Mouse (Mus musculus): ENCODE results near the gene Gm17545. TPM values are rescaled to one million over a fixed set of nuclear protein-coding genes. Genes with fewer than 3 reads are reported as not detected.

Gene Gm17545
- polyA plus RNA-seq, 1 experiment from 2014 or later, result not detected

- H3K9me3 ChIP-seq (replicated peaks), result no peaks in the 10 kb centered on the region
- no peak overlapping the region for H3K4me3 ChIP-seq
- no peaks in the 10 kb centered on the region for H3K27me3 ChIP-seq (ENCODE audit: low read depth, poor library complexity, severe bottlenecking)
- WGBS, result 95% methylated on average over 6 of the region's 6 CpGs
- peaks cover 85% of the 10 kb centered on the region for H3K36me3 ChIP-seq
- no peaks in the 10 kb centered on the region for H3K4me1 ChIP-seq
- no peak overlapping the region for H3K27ac ChIP-seq (replicated peaks)
- DNase-seq (ENCODE audit: low spot score), result no peak
These were observed 4.9 kb upstream of the Gm17545 start for GRCm38 (mm10) chr9:22449209-22449608.

DNA sequence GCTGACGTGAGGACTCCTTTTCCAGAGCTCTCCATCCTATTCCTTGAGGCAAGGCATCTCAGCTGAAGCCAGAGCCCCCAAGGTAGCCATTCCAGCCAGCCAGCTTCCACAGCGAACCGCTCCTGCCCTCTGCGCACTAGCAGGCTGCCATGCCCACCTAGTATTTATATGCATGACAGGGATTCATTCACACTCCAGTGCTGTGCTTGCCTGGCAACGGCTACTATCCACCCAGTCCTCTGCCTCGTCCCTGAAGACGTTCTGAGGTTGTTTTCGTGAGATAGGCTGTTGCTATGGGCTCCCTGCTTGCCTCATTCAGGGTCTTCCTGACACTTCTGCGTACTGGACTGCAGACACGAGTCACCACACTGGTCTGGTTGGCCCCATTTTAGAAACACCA is 1.4 kb upstream of the Gm17545 start:
- Histone ChIP-seq H3K36me3 (peaks cover 98% of the 10 kb centered on the region), H3K27me3 (ENCODE audit: low read depth, poor library complexity, severe bottlenecking) (no peaks in the 10 kb centered on the region), H3K9me3 (replicated peaks) (no peaks in the 10 kb centered on the region), H3K27ac (replicated peaks) (no peak overlapping the region), H3K4me3 (no peak overlapping the region), H3K4me1 (no peaks in the 10 kb centered on the region)
- no peak for DNase-seq (ENCODE audit: low spot score)
- WGBS, result 91% methylated on average over 10 of the region's 10 CpGs

- Histone ChIP-seq H3K9me3 (replicated peaks) (no peaks in the 10 kb centered on the region), H3K4me3 (no peak overlapping the region), H3K27ac (replicated peaks) (no peak overlapping the region), H3K36me3 (peaks cover 94% of the 10 kb centered on the region), H3K27me3 (ENCODE audit: low read depth, poor library complexity, severe bottlenecking) (no peaks in the 10 kb centered on the region), H3K4me1 (no peaks in the 10 kb centered on the region)
- WGBS, result 96% methylated on average over 10 of the region's 10 CpGs
- DNase-seq (ENCODE audit: low spot score), result no peak
These were observed 577 bp upstream of the Gm17545 start for GRCm38 (mm10) chr9:22453501-22453924.

DNA sequence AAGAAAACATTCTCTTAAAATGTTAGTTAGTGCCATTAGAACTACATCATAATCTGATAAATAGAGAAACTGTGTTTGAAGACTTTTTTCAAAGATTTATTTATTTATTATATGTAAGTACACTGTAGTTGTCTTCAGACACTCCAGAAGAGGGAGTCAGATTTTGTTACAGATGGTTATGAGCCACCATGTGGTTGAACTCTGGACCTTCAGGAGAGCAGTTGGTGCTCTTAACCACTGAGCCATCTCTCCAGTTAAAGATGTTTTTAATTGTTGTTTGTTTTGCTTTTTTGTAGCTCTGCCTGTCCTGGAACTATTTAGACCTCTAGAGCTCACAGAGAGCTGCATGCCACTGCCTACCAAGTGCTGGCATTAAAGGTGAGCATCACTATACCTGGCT is 951 bp downstream of the Gm17545 start:
- Histone ChIP-seq H3K4me3 (no peak overlapping the region), H3K27me3 (ENCODE audit: low read depth, poor library complexity, severe bottlenecking) (no peaks in the 10 kb centered on the region), H3K9me3 (replicated peaks) (no peaks in the 10 kb centered on the region), H3K36me3 (peaks cover 78% of the 10 kb centered on the region), H3K27ac (replicated peaks) (no peak overlapping the region), H3K4me1 (no peaks in the 10 kb centered on the region)
- no peak for DNase-seq (ENCODE audit: low spot score)

GRCm38 (mm10) chr9:22457142-22457835 is 3.2 kb downstream of the Gm17545 start:
- Histone ChIP-seq H3K36me3 (peaks cover 68% of the 10 kb centered on the region), H3K27me3 (ENCODE audit: low read depth, poor library complexity, severe bottlenecking) (no peaks in the 10 kb centered on the region), H3K4me1 (no peaks in the 10 kb centered on the region), H3K9me3 (replicated peaks) (no peaks in the 10 kb centered on the region), H3K27ac (replicated peaks) (no peak overlapping the region), H3K4me3 (no peak overlapping the region)
- no peak for DNase-seq (ENCODE audit: low spot score)
- 90% methylated on average over 11 of the region's 11 CpGs for WGBS

- no peaks in the 10 kb centered on the region for H3K9me3 ChIP-seq (replicated peaks)
- 94% methylated on average over 3 of the region's 3 CpGs for WGBS
- H3K27ac ChIP-seq (replicated peaks), result no peak overlapping the region
- H3K27me3 ChIP-seq (ENCODE audit: low read depth, poor library complexity, severe bottlenecking), result no peaks in the 10 kb centered on the region
- no peak for DNase-seq (ENCODE audit: low spot score)
- peaks cover 44% of the 10 kb centered on the region for H3K36me3 ChIP-seq
- H3K4me3 ChIP-seq, result no peak overlapping the region
- 0 out of 2 replicates have a peak, but pooled peaks cover under 1% of the 10 kb centered on the region for H3K4me1 ChIP-seq
These were observed 7.9 kb downstream of the Gm17545 start for GRCm38 (mm10) chr9:22461946-22462345.

- Histone ChIP-seq H3K27me3 (ENCODE audit: low read depth, poor library complexity, severe bottlenecking) (no peaks in the 10 kb centered on the region), H3K27ac (replicated peaks) (no peak overlapping the region), H3K9me3 (replicated peaks) (no peaks in the 10 kb centered on the region), H3K4me1 (peaks cover 10% of the 10 kb centered on the region), H3K36me3 (peaks cover 28% of the 10 kb centered on the region), H3K4me3 (no peak overlapping the region)
- DNase-seq (ENCODE audit: low spot score), result no peak
- WGBS, result 98% methylated on average over 5 of the region's 5 CpGs
These were observed 12.1 kb downstream of the Gm17545 start for GRCm38 (mm10) chr9:22466212-22466611.

- Histone ChIP-seq H3K9me3 (replicated peaks) (no peaks in the 10 kb centered on the region), H3K36me3 (peaks cover 22% of the 10 kb centered on the region), H3K27ac (replicated peaks) (peak overlapping the region; percentile 92), H3K4me3 (peak overlapping the region; percentile 82), H3K4me1 (peaks cover 10% of the 10 kb centered on the region), H3K27me3 (ENCODE audit: low read depth, poor library complexity, severe bottlenecking) (no peaks in the 10 kb centered on the region)
- DNase-seq (ENCODE audit: low spot score), result peak; percentile 68
- WGBS, result under 1% methylated on average over 71 of the region's 73 CpGs
These were observed 13.5 kb downstream of the Gm17545 start for GRCm38 (mm10) chr9:22467371-22468169.

DNA sequence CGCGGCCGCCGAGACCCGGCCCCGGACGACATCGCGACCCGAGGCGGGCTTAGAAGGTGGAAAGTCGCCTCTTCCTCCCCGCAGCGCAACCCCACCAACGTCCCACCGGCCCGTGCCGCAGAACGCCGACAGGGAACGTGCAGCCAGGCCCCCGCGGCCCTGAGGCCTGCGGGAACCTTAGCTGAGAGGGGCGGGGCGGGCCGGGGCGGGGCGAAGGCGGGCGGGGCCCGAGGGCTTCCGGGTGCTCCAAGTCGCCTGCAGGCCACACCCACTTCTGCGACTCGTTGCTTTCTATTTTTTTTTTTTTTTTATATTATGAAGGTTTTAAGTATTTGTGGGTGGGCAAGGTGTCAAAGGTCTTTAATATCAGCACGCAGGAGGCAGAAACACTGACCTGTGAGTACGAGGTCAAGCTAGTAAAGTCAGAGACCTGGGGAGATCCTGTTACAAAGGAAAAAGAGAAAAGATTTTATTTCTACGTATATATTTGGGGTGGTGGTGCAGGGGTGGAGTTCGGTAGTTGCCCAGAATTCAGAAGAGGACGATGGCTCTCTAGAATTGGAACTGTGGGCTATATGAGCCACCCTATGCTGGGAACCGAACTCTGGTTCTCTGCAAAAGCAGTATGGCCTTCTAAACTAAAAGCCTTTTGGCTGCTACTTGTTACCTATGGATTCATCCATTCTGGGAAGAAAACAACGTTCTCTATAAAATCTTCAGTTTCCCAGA is 14.2 kb downstream of the Gm17545 start:
- Histone ChIP-seq H3K27ac (replicated peaks) (peak overlapping the region; percentile 92), H3K36me3 (peaks cover 22% of the 10 kb centered on the region), H3K4me1 (peaks cover 10% of the 10 kb centered on the region), H3K9me3 (replicated peaks) (no peaks in the 10 kb centered on the region), H3K4me3 (peak overlapping the region; percentile 82), H3K27me3 (ENCODE audit: low read depth, poor library complexity, severe bottlenecking) (no peaks in the 10 kb centered on the region)
- 3% methylated on average over 43 of the region's 43 CpGs for WGBS
- peak; percentile 86 for DNase-seq (ENCODE audit: low spot score)

DNA sequence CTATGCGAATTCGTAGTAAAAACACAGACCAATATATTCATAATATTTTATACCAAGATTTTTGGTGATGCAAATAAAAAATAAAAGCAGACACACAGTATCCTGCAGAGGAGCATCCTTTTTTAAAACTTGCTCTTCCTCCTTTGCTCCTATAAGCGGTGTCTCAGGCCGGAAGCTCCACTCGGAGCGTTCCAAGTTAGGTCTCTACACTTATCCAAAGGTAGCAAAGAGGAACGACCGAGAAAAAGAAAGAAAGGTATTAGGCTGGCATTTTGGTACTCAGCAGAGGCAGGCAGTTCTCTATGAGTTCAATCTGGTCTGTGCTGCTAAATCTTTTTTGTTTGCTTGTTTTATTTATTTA is 14.8 kb downstream of the Gm17545 start:
- H3K9me3 ChIP-seq (replicated peaks), result no peaks in the 10 kb centered on the region
- DNase-seq (ENCODE audit: low spot score), result no peak
- H3K36me3 ChIP-seq, result peaks cover 21% of the 10 kb centered on the region
- WGBS, result 75% methylated on average over 8 of the region's 8 CpGs
- peaks cover 10% of the 10 kb centered on the region for H3K4me1 ChIP-seq
- no peak overlapping the region for H3K27ac ChIP-seq (replicated peaks)
- H3K27me3 ChIP-seq (ENCODE audit: low read depth, poor library complexity, severe bottlenecking), result no peaks in the 10 kb centered on the region
- no peak overlapping the region for H3K4me3 ChIP-seq

- H3K4me3 ChIP-seq, result peak within 1 kb of the TSS; percentile 82
- WGBS, result 86% methylated on average over 3 of the region's 3 CpGs
- peak within 1 kb of the TSS; percentile 92 for H3K27ac ChIP-seq (replicated peaks)
- peaks cover 15% of the 10 kb centered on the region for H3K36me3 ChIP-seq
- no peaks in the 10 kb centered on the region for H3K9me3 ChIP-seq (replicated peaks)
- no peak for DNase-seq (ENCODE audit: low spot score)
- no peaks in the 10 kb centered on the region for H3K27me3 ChIP-seq (ENCODE audit: low read depth, poor library complexity, severe bottlenecking)
- peaks cover 10% of the 10 kb centered on the region for H3K4me1 ChIP-seq
These were observed 15.6 kb downstream of the Gm17545 start, which contains the start of gene Rp9 for GRCm38 (mm10) chr9:22469643-22470042. Rp9 (minus strand) TSS chr9:22469743.

GRCm38 (mm10) chr9:22475424-22475868 is 21.4 kb downstream of the Gm17545 start, which contains the start of gene Bbs9:
Bbs9 (plus strand) TSS chr9:22475715.
- H3K27me3 ChIP-seq (ENCODE audit: low read depth, poor library complexity, severe bottlenecking), result no peaks in the 10 kb centered on the region
- under 1% methylated on average over 25 of the region's 25 CpGs for WGBS
- peak within 1 kb of the TSS; percentile 74 for H3K27ac ChIP-seq (replicated peaks)

More at GRCm38 (mm10) chr9:22475424-22475868, 21.4 kb downstream of the Gm17545 start, which contains the start of gene Bbs9:
- DNase-seq (ENCODE audit: low spot score), result peak; percentile 92
- Histone ChIP-seq H3K9me3 (replicated peaks) (no peaks in the 10 kb centered on the region), H3K36me3 (no peaks in the 10 kb centered on the region), H3K4me3 (peak within 1 kb of the TSS; percentile 68), H3K4me1 (peaks cover 13% of the 10 kb centered on the region)

Measured in midbrain, embryonic 10.5 days (tissue).